Mouse (Mus musculus): ENCODE measurements around the gene D10Wsu102e. TPM values are rescaled to one million over a fixed set of nuclear protein-coding genes. Genes with fewer than 3 reads are reported as not detected.

Gene D10Wsu102e
- 0.54 and 0.61 TPM in 2 replicates for polyA plus RNA-seq (2012; ENCODE audit: insufficient read depth, insufficient read length, missing spikeins)

GRCm38 (mm10) chr10:83359956-83360355 lies at the start of gene D10Wsu102e:
TSS of gene D10Wsu102e (plus strand) at chr10:83360221.
- Histone ChIP-seq H3K27ac (ENCODE audit: insufficient read depth, low read depth, low read length) (peak within 1 kb of the TSS; percentile 57), H3K4me3 (ENCODE audit: insufficient read depth, low read length) (peak within 1 kb of the TSS; percentile 99), H3K4me1 (ENCODE audit: control insufficient read depth, insufficient read depth, low read length) (peaks cover 25% of the 10 kb centered on the region)
- TF ChIP-seq CTCF (IDR thresholded peaks at IDR 0.05; ENCODE audit: low read depth, low read length), result no peak
- no peak for TF ChIP-seq POLR2A (IDR thresholded peaks at IDR 0.05; ENCODE audit: borderline replicate concordance, low read depth, low read length)

- peaks cover 3% of the 10 kb centered on the region for H3K4me1 ChIP-seq (ENCODE audit: control insufficient read depth, insufficient read depth, low read length)
- TF ChIP-seq POLR2A (IDR thresholded peaks at IDR 0.05; ENCODE audit: borderline replicate concordance, low read depth, low read length), result no peak
- TF ChIP-seq CTCF (IDR thresholded peaks at IDR 0.05; ENCODE audit: low read depth, low read length), result no peak
- H3K27ac ChIP-seq (ENCODE audit: insufficient read depth, low read depth, low read length), result no peak overlapping the region
Observed at GRCm38 (mm10) chr10:83310356-83310755, 49.7 kb upstream of the D10Wsu102e start.

GRCm38 (mm10) chr10:83313033-83313432 lies 47.0 kb upstream of the D10Wsu102e start:
- TF ChIP-seq POLR2A (IDR thresholded peaks at IDR 0.05; ENCODE audit: borderline replicate concordance, low read depth, low read length) (no peak), CTCF (IDR thresholded peaks at IDR 0.05; ENCODE audit: low read depth, low read length) (no peak)
- H3K4me3 ChIP-seq (ENCODE audit: insufficient read depth, low read length), result no peak overlapping the region
- peaks cover 8% of the 10 kb centered on the region for H3K4me1 ChIP-seq (ENCODE audit: control insufficient read depth, insufficient read depth, low read length)
- H3K27ac ChIP-seq (ENCODE audit: insufficient read depth, low read depth, low read length), result no peak overlapping the region

More at GRCm38 (mm10) chr10:83310356-83310755, 49.7 kb upstream of the D10Wsu102e start:
- no peak overlapping the region for H3K4me3 ChIP-seq (ENCODE audit: insufficient read depth, low read length)

- H3K27ac ChIP-seq (ENCODE audit: insufficient read depth, low read depth, low read length), result peak overlapping the region; percentile 93
- H3K4me3 ChIP-seq (ENCODE audit: insufficient read depth, low read length), result no peak overlapping the region
- TF ChIP-seq CTCF (IDR thresholded peaks at IDR 0.05; ENCODE audit: low read depth, low read length) (no peak), POLR2A (IDR thresholded peaks at IDR 0.05; ENCODE audit: borderline replicate concordance, low read depth, low read length) (no peak)
- H3K4me1 ChIP-seq (ENCODE audit: control insufficient read depth, insufficient read depth, low read length), result peaks cover 42% of the 10 kb centered on the region
Observed at GRCm38 (mm10) chr10:83320396-83320795, 39.6 kb upstream of the D10Wsu102e start.

GRCm38 (mm10) chr10:83320870-83321269 lies 39.2 kb upstream of the D10Wsu102e start:
- Histone ChIP-seq H3K27ac (ENCODE audit: insufficient read depth, low read depth, low read length) (peak overlapping the region; percentile 93), H3K4me3 (ENCODE audit: insufficient read depth, low read length) (no peak overlapping the region), H3K4me1 (ENCODE audit: control insufficient read depth, insufficient read depth, low read length) (peaks cover 38% of the 10 kb centered on the region)
- no peak for TF ChIP-seq CTCF (IDR thresholded peaks at IDR 0.05; ENCODE audit: low read depth, low read length)
- no peak for TF ChIP-seq POLR2A (IDR thresholded peaks at IDR 0.05; ENCODE audit: borderline replicate concordance, low read depth, low read length)

- H3K27ac ChIP-seq (ENCODE audit: insufficient read depth, low read depth, low read length), result peak overlapping the region; percentile 93
- peaks cover 37% of the 10 kb centered on the region for H3K4me1 ChIP-seq (ENCODE audit: control insufficient read depth, insufficient read depth, low read length)
Observed at GRCm38 (mm10) chr10:83321528-83321927, 38.5 kb upstream of the D10Wsu102e start.

GRCm38 (mm10) chr10:83322551-83323100 lies 37.4 kb upstream of the D10Wsu102e start:
- TF ChIP-seq POLR2A (IDR thresholded peaks at IDR 0.05; ENCODE audit: borderline replicate concordance, low read depth, low read length) (no peak), CTCF (IDR thresholded peaks at IDR 0.05; ENCODE audit: low read depth, low read length) (no peak)
- H3K4me3 ChIP-seq (ENCODE audit: insufficient read depth, low read length), result peak overlapping the region; percentile 18; the same call in 1 of the 2 replicates
- peaks cover 37% of the 10 kb centered on the region for H3K4me1 ChIP-seq (ENCODE audit: control insufficient read depth, insufficient read depth, low read length)
- H3K27ac ChIP-seq (ENCODE audit: insufficient read depth, low read depth, low read length), result peak overlapping the region; percentile 93

More at GRCm38 (mm10) chr10:83321528-83321927, 38.5 kb upstream of the D10Wsu102e start:
- no peak for TF ChIP-seq POLR2A (IDR thresholded peaks at IDR 0.05; ENCODE audit: borderline replicate concordance, low read depth, low read length)
- no peak for TF ChIP-seq CTCF (IDR thresholded peaks at IDR 0.05; ENCODE audit: low read depth, low read length)
- peak overlapping the region; percentile 11; the same call in 1 of the 2 replicates for H3K4me3 ChIP-seq (ENCODE audit: insufficient read depth, low read length)

- H3K4me3 ChIP-seq (ENCODE audit: insufficient read depth, low read length), result no peak overlapping the region
- H3K27ac ChIP-seq (ENCODE audit: insufficient read depth, low read depth, low read length), result no peak overlapping the region
- peaks cover 47% of the 10 kb centered on the region for H3K4me1 ChIP-seq (ENCODE audit: control insufficient read depth, insufficient read depth, low read length)
- TF ChIP-seq CTCF (IDR thresholded peaks at IDR 0.05; ENCODE audit: low read depth, low read length) (no peak), POLR2A (IDR thresholded peaks at IDR 0.05; ENCODE audit: borderline replicate concordance, low read depth, low read length) (no peak)
Observed at GRCm38 (mm10) chr10:83324871-83325270, 35.1 kb upstream of the D10Wsu102e start.

- no peak for TF ChIP-seq POLR2A (IDR thresholded peaks at IDR 0.05; ENCODE audit: borderline replicate concordance, low read depth, low read length)
- no peak for TF ChIP-seq CTCF (IDR thresholded peaks at IDR 0.05; ENCODE audit: low read depth, low read length)
- H3K4me3 ChIP-seq (ENCODE audit: insufficient read depth, low read length), result no peak overlapping the region
- H3K4me1 ChIP-seq (ENCODE audit: control insufficient read depth, insufficient read depth, low read length), result peaks cover 47% of the 10 kb centered on the region
- H3K27ac ChIP-seq (ENCODE audit: insufficient read depth, low read depth, low read length), result no peak overlapping the region
Observed at GRCm38 (mm10) chr10:83325903-83326302, 34.1 kb upstream of the D10Wsu102e start.

GRCm38 (mm10) chr10:83326648-83327285 lies 33.3 kb upstream of the D10Wsu102e start:
- H3K4me1 ChIP-seq (ENCODE audit: control insufficient read depth, insufficient read depth, low read length), result peaks cover 52% of the 10 kb centered on the region
- H3K27ac ChIP-seq (ENCODE audit: insufficient read depth, low read depth, low read length), result no peak overlapping the region
- no peak overlapping the region for H3K4me3 ChIP-seq (ENCODE audit: insufficient read depth, low read length)
- no peak for TF ChIP-seq CTCF (IDR thresholded peaks at IDR 0.05; ENCODE audit: low read depth, low read length)
- TF ChIP-seq POLR2A (IDR thresholded peaks at IDR 0.05; ENCODE audit: borderline replicate concordance, low read depth, low read length), result no peak

Measured in bone marrow macrophage, adult 2 months (primary cell).